Mouse (Mus musculus) heart, adult 2 months (tissue): ENCODE data around the gene Plcd1.

Source experiments
- CTCF ChIP-seq: fragments of 200-600 bp; IDR thresholded peaks from 2 replicates; pipeline ENCODE4 v1.8.1; 2022; ENCODE audit warnings: antibody characterized with exemption, mild to moderate bottlenecking, moderate library complexity
- POLR2A ChIP-seq: fragments of 200-500 bp; IDR thresholded peaks from 2 replicates; pipeline ENCODE4 v1.6.1; 2011; ENCODE audit warnings: mild to moderate bottlenecking, low read depth, low read length, control low read depth; ENCODE audit not compliant: insufficient read depth

GRCm38 (mm10) chr9:119028226-119029195 is 64.8 kb downstream of the Plcd1 start:
- TF ChIP-seq POLR2A (no peak), CTCF (no peak)
